Mouse (Mus musculus) adrenal gland, postnatal 36 days (tissue): ENCODE data around the gene Fam107b. TPM values are rescaled to one million over a fixed set of nuclear protein-coding genes. Genes with fewer than 3 reads are reported as not detected.

Experiments used
- DNase-seq, 2 experiments: peaks; one replicate each; pipeline ENCODE4 v3.0.0; 2021; ENCODE audit warnings: mixed read lengths in 1 of 2
- total RNA-seq, 2 experiments: library from RNA; stranded (reverse); gene quantifications; 2 replicates each; pipeline ENCODE4 v1.2.3; 2021

Gene Fam107b
- total RNA-seq, 2 experiments from 2014 or later: 11.0 to 14.2 TPM

GRCm38 (mm10) chr2:3773089-3773488 lies 202.8 kb downstream of the Fam107b start:
- no peak for DNase-seq

- no peak for DNase-seq
Observed at GRCm38 (mm10) chr2:3775569-3775968, 205.3 kb downstream of the Fam107b start.

DNA sequence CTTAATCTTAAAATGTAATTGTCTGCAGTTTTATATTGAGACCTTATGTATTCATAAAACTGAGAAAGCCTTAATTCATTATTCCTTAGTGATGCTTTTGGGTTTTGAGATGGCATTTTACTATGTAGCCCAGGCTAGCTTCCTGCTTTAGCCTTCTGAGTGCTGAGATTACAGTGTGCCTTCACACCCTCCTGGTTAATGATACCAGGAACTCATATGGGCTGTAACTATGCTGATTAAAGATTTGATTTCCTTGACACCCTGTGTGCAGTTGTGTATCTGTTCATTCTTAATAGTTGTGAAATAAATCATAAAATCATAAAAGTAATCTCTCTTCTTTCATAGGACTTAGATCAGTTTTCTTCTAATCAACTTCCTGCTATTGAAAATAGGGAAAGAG lies 205.8 kb downstream of the Fam107b start:
- no peak for DNase-seq

DNA sequence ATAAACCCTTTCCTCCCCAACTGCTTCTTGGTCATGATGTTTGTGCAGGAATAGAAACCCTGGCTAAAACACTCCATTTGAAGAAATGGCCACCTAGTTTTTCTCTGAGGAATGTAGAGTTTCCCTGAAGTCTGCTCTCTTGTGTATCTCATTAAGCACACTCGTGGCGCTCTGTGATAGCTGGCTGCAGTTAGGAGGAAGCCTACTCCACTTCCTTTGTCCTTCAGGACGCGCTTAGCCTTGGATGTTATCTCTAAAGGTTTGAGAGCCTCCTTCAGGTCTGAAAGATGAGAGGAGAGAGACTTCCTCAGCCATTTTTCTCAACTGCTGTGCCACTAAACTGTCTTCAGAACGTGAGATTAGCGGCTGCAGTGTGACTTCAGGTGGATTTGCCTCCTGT lies 207.4 kb downstream of the Fam107b start:
- no peak for DNase-seq

- peak; percentile 67 to 74 for DNase-seq
Observed at GRCm38 (mm10) chr2:3785546-3785945, 215.3 kb downstream of the Fam107b start.

GRCm38 (mm10) chr2:3787752-3788423 lies 217.6 kb downstream of the Fam107b start:
- peak; percentile 74 to 77 for DNase-seq

DNA sequence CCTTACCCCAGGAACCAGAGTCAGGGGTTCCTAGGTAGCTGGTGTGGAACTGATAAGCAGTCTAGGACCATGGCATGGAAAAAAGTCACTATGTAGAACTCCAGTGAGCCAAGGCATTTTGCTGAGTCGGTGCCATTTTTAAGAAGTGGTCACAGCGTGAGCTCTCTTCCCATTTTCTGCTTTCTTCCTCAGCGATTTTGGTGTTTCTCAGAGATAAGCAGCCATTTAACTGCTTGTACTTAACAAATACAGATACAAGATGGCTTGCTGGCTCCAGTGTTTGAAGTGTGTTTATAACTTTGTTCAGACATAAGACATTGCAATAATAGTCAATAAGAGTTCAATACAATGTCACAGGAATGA lies 218.1 kb downstream of the Fam107b start:
- no peak for DNase-seq

- no peak for DNase-seq
Observed at GRCm38 (mm10) chr2:3796543-3796942, 226.3 kb downstream of the Fam107b start.

- DNase-seq: peak; percentile 45 to 53
Observed at GRCm38 (mm10) chr2:3799767-3800554, 229.7 kb downstream of the Fam107b start.

- no peak for DNase-seq
Observed at GRCm38 (mm10) chr2:3800555-3800878, 230.2 kb downstream of the Fam107b start.

DNA sequence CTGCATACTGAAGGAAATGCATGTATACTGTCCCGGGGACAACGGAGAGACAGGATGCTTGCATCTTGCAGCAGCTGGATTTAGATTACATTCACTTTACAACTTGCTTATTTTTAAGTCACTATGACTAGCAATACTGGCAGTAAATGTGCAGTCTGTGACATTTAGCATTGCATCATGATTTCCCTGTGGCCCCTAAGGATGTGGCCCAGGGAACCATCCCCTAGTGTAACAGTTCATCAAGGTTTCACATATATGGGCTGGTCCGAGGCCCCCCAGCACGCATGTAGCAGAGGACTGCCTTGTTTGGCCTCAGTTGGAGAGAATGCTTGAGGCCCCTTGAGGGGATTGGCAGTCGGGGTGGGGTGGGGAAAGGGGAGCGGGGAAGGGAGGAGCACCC lies 235.5 kb downstream of the Fam107b start:
- DNase-seq: no peak

DNA sequence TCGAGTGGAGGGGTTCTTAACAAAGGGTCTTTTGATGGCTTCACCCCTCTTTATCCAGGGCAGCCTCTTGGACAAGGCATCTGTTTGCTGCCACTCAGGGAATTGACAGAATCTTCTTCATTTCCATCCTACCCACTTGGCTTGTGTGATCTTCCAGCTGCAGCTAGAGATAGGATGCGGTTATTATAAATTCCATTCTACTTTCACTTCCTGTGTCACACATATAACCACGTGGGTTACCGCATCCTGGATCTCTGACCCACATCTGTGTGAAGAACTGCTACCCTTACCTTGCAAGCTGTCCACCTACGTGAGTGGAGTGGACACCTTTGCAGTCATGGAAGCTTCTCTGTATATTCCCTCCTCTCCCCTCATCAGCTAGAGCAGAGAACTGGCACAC lies 240.0 kb downstream of the Fam107b start:
- DNase-seq: no peak

DNA sequence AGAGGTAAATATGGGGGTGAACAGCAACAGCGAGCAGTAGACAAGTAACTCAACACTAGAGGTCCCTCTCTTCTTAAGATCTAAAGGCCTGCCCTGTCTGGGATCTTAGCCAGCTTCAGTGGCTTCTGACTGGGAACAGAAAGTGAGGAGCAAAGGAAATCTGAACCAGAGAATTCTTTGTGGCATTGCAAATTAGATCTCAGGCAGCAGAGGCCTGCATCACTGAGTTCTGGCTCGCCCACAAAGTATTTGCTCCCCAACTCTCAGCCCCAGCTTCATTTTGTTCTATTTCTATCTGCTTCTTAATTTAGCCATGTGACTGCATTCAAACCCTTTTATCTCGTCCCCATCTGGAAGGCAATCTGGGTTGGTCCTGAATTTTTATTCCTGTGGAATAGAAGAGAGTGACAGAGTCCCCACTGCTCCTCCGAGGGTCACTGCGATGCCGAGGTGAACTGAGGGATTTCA lies 245.9 kb downstream of the Fam107b start:
- peak; percentile 46 to 70 for DNase-seq

- DNase-seq: no peak
Observed at GRCm38 (mm10) chr2:3817626-3818025, 247.3 kb downstream of the Fam107b start.

DNA sequence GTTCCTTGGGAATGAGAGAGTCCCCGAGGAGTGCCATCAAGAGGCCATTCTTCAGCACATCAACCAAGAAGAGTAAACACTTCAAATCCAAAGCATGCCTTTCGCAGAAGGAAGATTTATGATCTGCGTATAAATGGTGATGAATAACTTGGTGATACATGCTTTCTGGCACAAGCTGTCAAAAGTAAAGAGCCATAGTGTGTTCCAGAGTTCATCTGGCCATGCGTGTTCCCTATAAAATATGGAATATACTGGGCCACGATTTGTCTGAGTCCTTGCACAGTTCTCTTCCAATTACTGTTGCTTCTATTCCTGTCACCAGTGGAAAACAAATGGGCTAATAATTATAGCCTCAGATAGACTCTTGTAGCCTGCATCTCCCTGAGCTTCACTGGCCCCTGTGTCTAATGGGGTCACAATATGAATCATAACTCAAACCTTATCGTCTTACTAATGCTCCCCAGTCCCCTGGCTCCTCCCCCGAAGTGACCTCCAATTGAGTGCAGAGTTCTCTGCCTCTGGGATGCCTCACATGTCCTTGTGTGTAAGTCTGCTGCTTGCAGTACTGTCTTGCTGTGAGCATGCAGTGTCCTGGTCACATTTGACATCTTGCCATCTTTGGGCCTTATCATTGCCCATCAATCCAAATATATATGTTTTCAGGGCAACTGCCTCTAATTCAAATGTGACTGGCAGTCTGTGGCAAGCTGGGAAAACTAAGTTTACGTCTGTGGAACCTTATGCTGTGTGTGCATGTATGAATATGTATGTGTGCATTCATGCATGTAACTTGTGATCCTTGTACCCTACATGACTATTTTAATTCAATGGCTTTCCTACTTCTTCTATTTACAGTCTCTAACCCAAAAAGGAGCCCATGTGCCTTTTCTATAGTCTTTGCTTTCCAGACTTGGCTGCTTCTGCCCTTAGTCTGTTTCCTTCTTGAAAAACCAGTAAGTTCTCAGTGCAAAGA lies 252.5 kb downstream of the Fam107b start:
- peak; percentile 79 to 81 for DNase-seq

Other genes starting within 250 kb of the Fam107b start
- 10 to 100 TPM; 13.3 to 16.9 TPM for gene Rpp38, start 237.8 kb upstream of the Fam107b start, total RNA-seq
- not detected for gene Acbd7, start 234.3 kb upstream of the Fam107b start, total RNA-seq
- under 1 TPM in 1 of 2 experiments, not detected in 1; 0.30 TPM for gene Olah, start 173.3 kb upstream of the Fam107b start, total RNA-seq
- under 1 TPM in 1 of 2 experiments, not detected in 1; 0.56 TPM for gene Meig1, start 147.8 kb upstream of the Fam107b start, total RNA-seq
- 1 to 10 TPM; 7.0 to 9.1 TPM for gene Dclre1c, start 146.4 kb upstream of the Fam107b start, total RNA-seq
- gene Suv39h2, start 95.5 kb upstream of the Fam107b start, total RNA-seq: 1 to 10 TPM; 1.8 to 2.5 TPM
- gene Gm45902, start 57.7 kb upstream of the Fam107b start, total RNA-seq: 1 to 10 TPM; 2.3 to 2.8 TPM
- gene Hspa14, start 57.7 kb upstream of the Fam107b start, total RNA-seq: 10 to 100 TPM; 35.4 to 43.6 TPM
- 1 to 10 TPM; 3.4 to 4.3 TPM for gene Cdnf, start 57.5 kb upstream of the Fam107b start, total RNA-seq